Mouse (Mus musculus) C3H10T1/2 (cell line): ENCODE measurements around the gene Cdkn2b. TPM values are rescaled to one million over a fixed set of nuclear protein-coding genes. Genes with fewer than 3 reads are reported as not detected.

Source experiments
- polyA plus RNA-seq, 2 experiments: library from polyadenylated mRNA; unstranded; fragments of >200 nt; fragmentation: generic; extraction: Trizol; gene quantifications; one replicate each; pipeline ENCODE4 v1.2.1; 2012; ENCODE audit warnings: missing spikeins in 2 of 2

Cdkn2b gene
- polyA plus RNA-seq: not detected

GRCm38 (mm10) chr4:89310491-89311254 lies at the start of gene Cdkn2b:
Cdkn2b (minus strand) TSS chr4:89311039.

GRCm38 (mm10) chr4:89294486-89295440 lies 16.1 kb downstream of the Cdkn2b start, which contains the start of gene Cdkn2a:
Cdkn2a (minus strand) TSS chr4:89294653.

Other genes starting within 250 kb of the Cdkn2b start
- 100 to 1,000 TPM in 1 of 2 experiments, 10 to 100 TPM in 1; 66.8 to 185 TPM for gene Mtap, start 173.9 kb downstream of the Cdkn2b start, polyA plus RNA-seq
- gene Cdkn2a, start 16.4 kb downstream of the Cdkn2b start, polyA plus RNA-seq: not detected